In the genomic region with DNA sequence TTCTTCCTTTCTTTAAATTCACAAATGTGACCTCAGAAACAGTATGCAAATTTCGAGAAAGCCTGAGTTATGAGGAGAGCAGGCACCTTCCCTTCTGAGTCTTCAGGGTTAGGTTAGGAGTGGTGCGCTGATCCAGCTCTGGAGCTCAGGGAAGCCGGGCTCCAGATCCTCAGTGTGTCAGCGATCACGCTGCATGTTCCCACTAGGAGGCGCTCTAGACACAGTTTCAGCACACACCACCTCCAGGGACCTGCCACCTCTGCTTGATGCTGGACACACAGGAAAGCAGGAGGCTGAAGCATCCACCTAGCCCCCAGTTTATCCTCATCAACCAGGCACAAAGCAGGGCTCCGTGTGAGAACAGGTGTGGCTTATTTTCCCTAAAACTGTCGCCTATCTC, we compare ENCODE assay signal across 8 mouse cellular contexts.
DNase-seq lines count a peak whose midpoint lies in the region; ATAC-seq lines count a peak whose summit lies in the region.

No protein-coding gene starts in this region.

- no peak overlapping the region for H3K27ac ChIP-seq in forebrain, embryonic 12.5 days
- no peak overlapping the region for H3K27ac ChIP-seq in hindbrain, embryonic 13.5 days

- no peak overlapping the region for H3K9ac ChIP-seq in forebrain, embryonic 12.5 days
- no peak overlapping the region for H3K9ac ChIP-seq in hindbrain, embryonic 13.5 days

- no peak overlapping the region for H3K4me3 ChIP-seq in forebrain, embryonic 12.5 days (replicated peaks)
- no peak overlapping the region for H3K4me3 ChIP-seq in hindbrain, embryonic 13.5 days

- 6% methylated on average over 8 of the region's 8 CpGs for WGBS in forebrain, embryonic 12.5 days
- WGBS in hindbrain, embryonic 13.5 days: 7% methylated on average over 8 of the region's 8 CpGs

- H3K4me1 ChIP-seq in forebrain, embryonic 12.5 days: 0 out of 2 replicates have a peak, but pooled peaks cover 3% of the 10 kb centered on the region
- H3K4me1 ChIP-seq in hindbrain, embryonic 13.5 days (replicated peaks): peaks cover 13% of the 10 kb centered on the region; the same call in 1 of the 2 replicates

- no peaks in the 10 kb centered on the region for H3K9me3 ChIP-seq in forebrain, embryonic 12.5 days
- no peaks in the 10 kb centered on the region for H3K9me3 ChIP-seq in hindbrain, embryonic 13.5 days

- 0 out of 2 replicates have a peak, but pooled peaks cover 4% of the 10 kb centered on the region for H3K27me3 ChIP-seq in forebrain, embryonic 12.5 days
- H3K27me3 ChIP-seq in hindbrain, embryonic 13.5 days: peaks cover 21% of the 10 kb centered on the region

- peak; percentile 39 for DNase-seq in Muller cell, postnatal 12 days (ENCODE audit: inconsistent ontology term)
- DNase-seq in brain, embryonic 18.5 days (ENCODE audit: low read depth, low spot score): peak; percentile 49
- peak; percentile 65 to 81 for DNase-seq in layer of hippocampus, postnatal 25 days (ENCODE audit: extremely low spot score in 1 of 2, low spot score in 1 of 2)
- peak; percentile 38 to 63 for DNase-seq in lung, postnatal 4 days
- DNase-seq in right cerebral cortex, postnatal 14 days: peak; percentile 72
- DNase-seq in urinary bladder, postnatal 36 days (ENCODE audit: low spot score in 2 of 2): peak; percentile 53 to 67

- H3K36me3 ChIP-seq in forebrain, embryonic 12.5 days (replicated peaks): no peaks in the 10 kb centered on the region
- H3K36me3 ChIP-seq in hindbrain, embryonic 13.5 days: no peaks in the 10 kb centered on the region

- H3K4me2 ChIP-seq in forebrain, embryonic 12.5 days: no peak overlapping the region
- no peak overlapping the region for H3K4me2 ChIP-seq in hindbrain, embryonic 13.5 days

- ATAC-seq in forebrain, embryonic 12.5 days (ENCODE audit: low FRiP score): peak; percentile 83
- ATAC-seq in hindbrain, embryonic 13.5 days (ENCODE audit: low FRiP score): peak; percentile 59; the same call in 1 of the 2 replicates
